Mouse (Mus musculus): ENCODE results near the gene Slc35g2.

- no peak for TF ChIP-seq CTCF (IDR thresholded peaks at IDR 0.05; ENCODE audit: control insufficient read depth, insufficient read depth, low read length)
- no peak for TF ChIP-seq POLR2A (IDR thresholded peaks at IDR 0.05; ENCODE audit: borderline replicate concordance, control insufficient read depth, low read depth, low read length)
Observed at GRCm38 (mm10) chr9:100570626-100571233, at the start of gene Slc35g2.

Data from bone marrow, adult 2 months (tissue).